Mouse (Mus musculus): Measurements from ENCODE around the gene Myo1g.

DNA sequence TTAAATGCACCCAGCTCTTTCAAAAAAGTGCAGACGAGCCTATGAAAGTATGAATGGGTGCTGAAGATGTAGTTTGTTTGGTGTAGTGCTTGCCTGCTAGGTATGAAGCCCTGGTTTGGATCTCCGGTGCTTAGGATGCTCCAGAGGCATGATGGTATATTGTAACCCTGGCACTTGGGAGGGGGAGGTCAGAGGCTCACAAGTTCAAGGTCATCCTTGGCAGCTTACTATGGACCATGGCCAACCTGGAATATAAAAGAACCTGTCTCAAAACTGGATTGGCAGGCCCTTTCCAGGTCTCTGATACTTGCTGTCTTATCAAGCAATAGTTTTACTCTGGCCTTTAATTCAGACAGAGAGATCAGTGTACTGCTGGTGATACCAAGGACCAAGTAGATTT, 29.0 kb upstream of the Myo1g start:
- TF ChIP-seq CTCF (IDR thresholded peaks at IDR 0.05; ENCODE audit: control insufficient read depth, insufficient read depth, insufficient read length) (no peak), MAX (IDR thresholded peaks at IDR 0.05) (no peak), CEBPB (IDR thresholded peaks at IDR 0.05; ENCODE audit: low read depth) (no peak), USF1 (IDR thresholded peaks at IDR 0.05; ENCODE audit: low read depth) (no peak)

Data from C2C12 (cell line).